ENCODE assay signal across 9 mouse cellular contexts in genomic region chr4:107673638-107674321, GRCm38 (mm10). TPM values are rescaled to one million over a fixed set of nuclear protein-coding genes. Genes with fewer than 3 reads are reported as not detected.
DNase-seq lines count a peak whose midpoint lies in the region; ATAC-seq and TF ChIP-seq lines count a peak whose summit lies in the region.
"Had no signal": no experiment of that assay in that cellular context is flagged by ENCODE, and none has a peak within 500 bp of the region (broad histone marks: within the 10 kb centered on the region; RNA-seq: fewer than 3 reads in every experiment).

No protein-coding gene starts in this region.

- peaks cover 51% of the 10 kb centered on the region for H3K27me3 ChIP-seq in G1E (ENCODE audit: insufficient read depth, low read length)
- H3K27me3 ChIP-seq in forebrain, postnatal 0 days (ENCODE audit: insufficient read depth, low read length), result no peaks in the 10 kb centered on the region
- peaks cover 64% of the 10 kb centered on the region for H3K27me3 ChIP-seq in hindbrain, embryonic 10.5 days (ENCODE audit: insufficient read depth, poor library complexity, severe bottlenecking)
- H3K27me3 ChIP-seq in lung, embryonic 16.5 days (ENCODE audit: control insufficient read depth, insufficient read depth, low read depth, low read length), result no peaks in the 10 kb centered on the region; the same call in 1 of the 2 replicates
- no peaks in the 10 kb centered on the region for H3K27me3 ChIP-seq in thymus, adult 2 months (ENCODE audit: control insufficient read depth, insufficient read depth, low read length)

- WGBS in forebrain, postnatal 0 days, result 13% methylated on average over 23 of the region's 23 CpGs
- 13% methylated on average over 23 of the region's 23 CpGs for WGBS in hindbrain, embryonic 10.5 days
- WGBS in lung, embryonic 16.5 days, result 20% methylated on average over 23 of the region's 23 CpGs
- WGBS in thymus, adult 2 months, result 22% methylated on average over 23 of the region's 23 CpGs

- peak; percentile 45; the same call in 1 of the 2 replicates for ATAC-seq in G1E (ENCODE audit: extremely low read depth, insufficient number of reproducible peaks, low FRiP score, poor library complexity, severe bottlenecking)
- ATAC-seq in forebrain, postnatal 0 days, result peak; percentile 98
- ATAC-seq in lung, embryonic 16.5 days (ENCODE audit: low read depth), result peak; percentile 91

- H3K4me1 ChIP-seq in G1E (ENCODE audit: insufficient read depth, low read depth, low read length), result no peaks in the 10 kb centered on the region
- H3K4me1 ChIP-seq in forebrain, postnatal 0 days (ENCODE audit: insufficient read depth), result peaks cover 7% of the 10 kb centered on the region
- peaks cover 21% of the 10 kb centered on the region for H3K4me1 ChIP-seq in hindbrain, embryonic 10.5 days (replicated peaks)
- no peaks in the 10 kb centered on the region; the same call in 1 of the 2 replicates for H3K4me1 ChIP-seq in lung, embryonic 16.5 days (replicated peaks; ENCODE audit: control insufficient read depth, insufficient read depth, low read length)
- no peaks in the 10 kb centered on the region; the same call in 1 of the 2 replicates for H3K4me1 ChIP-seq in thymus, adult 2 months (replicated peaks; ENCODE audit: control insufficient read depth, insufficient read depth, low read length)

- H3K4me2 ChIP-seq in forebrain, postnatal 0 days (ENCODE audit: low read depth), result peak overlapping the region; percentile 33
- H3K4me2 ChIP-seq in lung, embryonic 16.5 days (ENCODE audit: low read depth, low read length), result no peak overlapping the region

- H3K4me3 ChIP-seq in G1E (ENCODE audit: low read depth, low read length), result no peak overlapping the region
- H3K4me3 ChIP-seq in forebrain, postnatal 0 days (ENCODE audit: low read depth, low read length), result no peak overlapping the region
- peak overlapping the region; percentile 27 for H3K4me3 ChIP-seq in hindbrain, embryonic 10.5 days
- no peak overlapping the region for H3K4me3 ChIP-seq in lung, embryonic 16.5 days (ENCODE audit: low read length)
- H3K4me3 ChIP-seq in thymus, adult 2 months (ENCODE audit: control insufficient read depth, insufficient read depth, low read length), result no peak overlapping the region

- no peaks in the 10 kb centered on the region for H3K9me3 ChIP-seq in G1E (replicated peaks)
- no peaks in the 10 kb centered on the region for H3K9me3 ChIP-seq in forebrain, postnatal 0 days (ENCODE audit: low read length)
- H3K9me3 ChIP-seq in hindbrain, embryonic 10.5 days, result no peaks in the 10 kb centered on the region
- no peaks in the 10 kb centered on the region for H3K9me3 ChIP-seq in lung, embryonic 16.5 days (ENCODE audit: control insufficient read depth, low read length)

- no peak overlapping the region for H3K9ac ChIP-seq in forebrain, postnatal 0 days
- no peak overlapping the region for H3K9ac ChIP-seq in lung, embryonic 16.5 days (ENCODE audit: low read length)

- H3K27ac ChIP-seq in forebrain, postnatal 0 days (ENCODE audit: low read depth, low read length), result peak overlapping the region; percentile 88
- H3K27ac ChIP-seq in hindbrain, embryonic 10.5 days, result peak overlapping the region; percentile 84
- H3K27ac ChIP-seq in lung, embryonic 16.5 days (ENCODE audit: low read length), result no peak overlapping the region
- H3K27ac ChIP-seq in thymus, adult 2 months (ENCODE audit: control insufficient read depth, insufficient read depth, low read length), result no peak overlapping the region

- H3K36me3 ChIP-seq in G1E (replicated peaks), result no peaks in the 10 kb centered on the region
- H3K36me3 ChIP-seq in forebrain, postnatal 0 days (ENCODE audit: insufficient read depth), result no peaks in the 10 kb centered on the region
- no peaks in the 10 kb centered on the region for H3K36me3 ChIP-seq in hindbrain, embryonic 10.5 days
- H3K36me3 ChIP-seq in lung, embryonic 16.5 days (ENCODE audit: control insufficient read depth, insufficient read depth, low read length), result no peaks in the 10 kb centered on the region
- H3K36me3 ChIP-seq in thymus, adult 2 months (ENCODE audit: control insufficient read depth, insufficient read depth, low read length), result no peaks in the 10 kb centered on the region

- TF ChIP-seq CTCF in G1E (IDR thresholded peaks at IDR 0.05; ENCODE audit: low read depth, low read length), result no peak
- peak; percentile 74 for TF ChIP-seq CTCF in forebrain, postnatal 0 days (IDR thresholded peaks at IDR 0.05; ENCODE audit: low read depth)
- TF ChIP-seq CTCF in thymus, adult 2 months (IDR thresholded peaks at IDR 0.05; ENCODE audit: borderline replicate concordance, control insufficient read depth, extremely low read depth, insufficient read depth, low read length, poor library complexity), result peak; percentile 81; the same call in 1 of the 2 replicates

- 0 out of 2 replicates have a peak, but pooled peaks have one; percentile 31 for TF ChIP-seq POLR2A in thymus, adult 2 months (IDR thresholded peaks at IDR 0.05; ENCODE audit: control insufficient read depth, extremely low read depth, insufficient read depth, low read length, poor library complexity)

- DNase-seq in G1E (ENCODE audit: low spot score), result no peak
- peak; percentile 41 to 51 for DNase-seq in cerebellum, adult 18-20 months
- peak; percentile 97 for DNase-seq in forebrain, postnatal 0 days
- peak; percentile 90 for DNase-seq in hindbrain, embryonic 10.5 days (ENCODE audit: low spot score)
- DNase-seq in layer of hippocampus, adult 8-10 months (ENCODE audit: low spot score in 2 of 2), result peak; percentile 73 to 83
- DNase-seq in ovary, postnatal 10 days (ENCODE audit: low spot score), result peak; percentile 62
- DNase-seq in thymus, adult 2 months, result peak; percentile 86

RNA-seq across cellular contexts. Expression of gene Dmrtb1, which starts 10.2 kb away (rescaled TPM):
- not detected in 2 replicates for total RNA-seq in G1E (2014; fragmentation: Nextera tagmentation)
- total RNA-seq in G1E (2017), result not detected in 2 replicates
- not detected in 2 replicates for polyA plus RNA-seq in G1E (2012)
- 9.6 and 14.0 TPM in 2 replicates for total RNA-seq in forebrain, postnatal 0 days (2014; rRNA removed)
- polyA plus RNA-seq in forebrain, postnatal 0 days (2015; fragmentation: Nextera tagmentation; extraction: Ambion mirVana), result 13.6 and 21.7 TPM in 2 replicates
- 8.2 and 23.2 TPM in 2 replicates for polyA plus RNA-seq in hindbrain, embryonic 10.5 days (2016; fragmentation: Nextera tagmentation; extraction: Ambion mirVana)
- 1 to 10 TPM in 1 of 4 experiments, under 1 TPM in 2, not detected in 1; 0.59 to 1.4 (median 0.76) TPM for total RNA-seq in layer of hippocampus, adult 8-10 months (2022)
- polyA plus RNA-seq in lung, embryonic 16.5 days (2015; fragmentation: Nextera tagmentation; extraction: Ambion mirVana), result not detected in 2 replicates
- polyA plus RNA-seq in thymus, adult 2 months (2012; rRNA removed), result 2.0 and 3.4 TPM in 2 replicates
- polyA plus RNA-seq: liver, embryonic 16.5 days had no signal

Comparison
In these comparisons a context has a peak if more than half of its experiments do, and no peak if none do; other contexts are left out.
1. ATAC-seq: peak in every context shown above with its lines; median percentile 98 in forebrain, postnatal 0 days; 91 in lung, embryonic 16.5 days; 45 in G1E.
2. H3K27ac ChIP-seq: peak in forebrain, postnatal 0 days (single experiment) and hindbrain, embryonic 10.5 days (single experiment); none in lung, embryonic 16.5 days (single experiment) and thymus, adult 2 months (single experiment).